Mouse (Mus musculus) ovary, postnatal 14 days (tissue): Measurements from ENCODE around the gene Lsm10.

Experiments used
- DNase-seq: peaks from one replicate; pipeline ENCODE4 v3.0.0; 2022; ENCODE audit warnings: low spot score

The Lsm10 gene

GRCm38 (mm10) chr4:126096464-126097111, at the start of gene Lsm10:
Lsm10 (plus strand) TSS chr4:126096623.
- peak; percentile 83 for DNase-seq

- peak; percentile 65 for DNase-seq
Measured at GRCm38 (mm10) chr4:126046851-126047585, 49.4 kb upstream of the Lsm10 start, which contains the start of gene Mrps15. Mrps15 (plus strand) TSS chr4:126046925.

GRCm38 (mm10) chr4:126051617-126052016, 44.8 kb upstream of the Lsm10 start:
- no peak for DNase-seq

- no peak for DNase-seq
Measured at GRCm38 (mm10) chr4:126057207-126058133, 39.0 kb upstream of the Lsm10 start.

- peak; percentile 83 for DNase-seq
Measured at GRCm38 (mm10) chr4:126058134-126058996, 38.1 kb upstream of the Lsm10 start, which contains the start of gene Oscp1. Oscp1 (plus strand) TSS chr4:126058565.

GRCm38 (mm10) chr4:126058997-126059362, 37.4 kb upstream of the Lsm10 start:
- DNase-seq, result no peak

- DNase-seq, result no peak
Measured at GRCm38 (mm10) chr4:126062856-126063255, 33.6 kb upstream of the Lsm10 start.

GRCm38 (mm10) chr4:126065241-126065640, 31.2 kb upstream of the Lsm10 start:
- DNase-seq, result no peak

- DNase-seq, result no peak
Measured at GRCm38 (mm10) chr4:126067401-126068077, 28.9 kb upstream of the Lsm10 start.

- no peak for DNase-seq
Measured at GRCm38 (mm10) chr4:126068842-126069241, 27.6 kb upstream of the Lsm10 start.

- DNase-seq, result no peak
Measured at GRCm38 (mm10) chr4:126077833-126078232, 18.6 kb upstream of the Lsm10 start.

- no peak for DNase-seq
Measured at GRCm38 (mm10) chr4:126079266-126079665, 17.2 kb upstream of the Lsm10 start.

GRCm38 (mm10) chr4:126081601-126082000, 14.8 kb upstream of the Lsm10 start:
- no peak for DNase-seq

- DNase-seq, result no peak
Measured at GRCm38 (mm10) chr4:126083021-126083420, 13.4 kb upstream of the Lsm10 start.

- DNase-seq, result no peak
Measured at GRCm38 (mm10) chr4:126084382-126084781, 12.0 kb upstream of the Lsm10 start.

GRCm38 (mm10) chr4:126085996-126086576, 10.3 kb upstream of the Lsm10 start:
- DNase-seq, result peak; percentile 68

GRCm38 (mm10) chr4:126090101-126090847, 6.1 kb upstream of the Lsm10 start:
- DNase-seq, result no peak

- DNase-seq, result no peak
Measured at GRCm38 (mm10) chr4:126090848-126091124, 5.6 kb upstream of the Lsm10 start.

- no peak for DNase-seq
Measured at GRCm38 (mm10) chr4:126091873-126092272, 4.5 kb upstream of the Lsm10 start.
